In genomic region chr7:80396427-80396826, GRCm38 (mm10) we compare ENCODE assay signal across 1 mouse cellular context.
A peak's percentile ranks its signal among the peaks of the same experiment; 100 is the strongest.
TF ChIP-seq lines count a peak whose summit lies in the region.

No protein-coding gene starts in this region.

TF ChIP-seq in MEL, 35 proteins besides CTCF, POLR2A, EP300 and RAD21:
- TF ChIP-seq SMC3 (IDR thresholded peaks at IDR 0.05; ENCODE audit: low read depth, low read length) = peak; percentile 52
